Mouse (Mus musculus) ES-E14 (cell line): Measurements from ENCODE around the gene Rdh12.

Experiments
- CHD2 ChIP-seq: IDR thresholded peaks from 2 replicates; pipeline ENCODE4 v1.6.1; 2014; ENCODE audit warnings: mild to moderate bottlenecking, low read depth, low read length, inconsistent platforms
- HCFC1 ChIP-seq: IDR thresholded peaks from 2 replicates; pipeline ENCODE4 v1.6.1; 2012; ENCODE audit warnings: low read length, inconsistent platforms, borderline replicate concordance; ENCODE audit not compliant: insufficient read depth
- MAFK ChIP-seq: IDR thresholded peaks from 2 replicates; pipeline ENCODE4 v1.6.1; 2014; ENCODE audit warnings: mild to moderate bottlenecking, low read depth, low read length, inconsistent platforms; ENCODE audit not compliant: insufficient read depth
- ZC3H11A ChIP-seq: IDR thresholded peaks from 2 replicates; pipeline ENCODE4 v1.6.1; 2012; ENCODE audit warnings: low read depth, mild to moderate bottlenecking, inconsistent platforms, low read length, borderline replicate concordance
- ZNF384 ChIP-seq: IDR thresholded peaks from 2 replicates; pipeline ENCODE4 v1.6.1; 2012; ENCODE audit warnings: low read depth, low read length, inconsistent platforms

- TF ChIP-seq ZNF384 (no peak), CHD2 (no peak), HCFC1 (no peak), ZC3H11A (no peak), MAFK (0 out of 2 replicates have a peak, but pooled peaks have one; percentile 19)
These were observed 39.4 kb downstream of the Rdh12 start for GRCm38 (mm10) chr12:79248110-79248509.
